ENCODE assay signal across 10 mouse cellular contexts in the genomic region with DNA sequence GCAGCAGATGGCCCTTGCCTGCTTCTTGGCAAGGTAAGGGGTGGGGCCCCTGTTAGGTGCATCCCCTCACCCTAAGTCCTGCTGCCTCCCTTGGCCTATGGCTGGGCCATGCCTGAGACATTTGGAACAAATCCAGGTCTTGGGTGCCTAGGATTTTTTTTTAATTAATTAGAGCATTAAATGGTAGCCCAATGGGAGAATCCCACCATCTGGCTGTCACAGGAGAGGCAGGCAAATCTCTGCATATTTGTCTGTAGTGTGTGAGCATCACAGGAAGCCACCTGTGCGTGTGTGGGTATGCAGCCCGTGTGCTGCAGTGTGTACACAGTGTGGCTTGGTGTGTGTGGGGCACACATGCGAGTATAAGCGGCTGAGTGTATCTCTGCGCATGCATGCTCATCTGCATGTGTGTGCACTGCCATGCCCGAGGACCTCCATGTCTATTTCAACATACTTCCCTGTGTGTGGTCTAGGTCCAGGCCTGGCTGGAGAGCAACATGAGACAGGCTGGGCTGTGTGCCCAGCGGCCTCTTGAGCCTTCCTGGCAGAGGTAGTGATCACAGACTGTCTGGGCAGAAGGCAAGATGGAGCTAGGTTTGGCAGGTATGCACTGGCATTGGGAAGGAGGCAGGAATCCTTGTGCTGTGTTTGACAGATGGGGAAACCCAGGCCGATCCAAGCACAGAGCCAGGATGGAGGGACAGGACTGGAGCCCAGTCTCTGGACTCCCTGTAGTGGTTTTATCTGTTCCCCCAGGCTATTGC. TPM values are rescaled to one million over a fixed set of nuclear protein-coding genes. Genes with fewer than 3 reads are reported as not detected.
DNase-seq lines count a peak whose midpoint lies in the region; ATAC-seq lines count a peak whose summit lies in the region.
"Had no signal": no experiment of that assay in that cellular context is flagged by ENCODE, and none has a peak within 500 bp of the region (broad histone marks: within the 10 kb centered on the region; RNA-seq: fewer than 3 reads in every experiment).

No protein-coding gene starts in this region.

- 88% methylated on average over 8 of the region's 8 CpGs for WGBS in heart, embryonic 10.5 days
- WGBS in forebrain, embryonic 13.5 days = 73% methylated on average over 8 of the region's 8 CpGs
- 93% methylated on average over 8 of the region's 8 CpGs for WGBS in limb, embryonic 10.5 days

- H3K9me3 ChIP-seq in heart, embryonic 10.5 days = no peaks in the 10 kb centered on the region
- no peaks in the 10 kb centered on the region for H3K9me3 ChIP-seq in forebrain, embryonic 13.5 days (replicated peaks)
- H3K9me3 ChIP-seq in limb, embryonic 10.5 days (replicated peaks) = no peaks in the 10 kb centered on the region
- H3K9me3 ChIP-seq: heart, embryonic 13.5 days; lung, embryonic 15.5 days had no signal

- H3K27ac ChIP-seq in heart, embryonic 10.5 days = no peak overlapping the region
- H3K27ac ChIP-seq in forebrain, embryonic 13.5 days = peak overlapping the region; percentile 90
- peak overlapping the region; percentile 38; the same call in 1 of the 2 replicates for H3K27ac ChIP-seq in limb, embryonic 10.5 days
- H3K27ac ChIP-seq: heart, embryonic 13.5 days; lung, embryonic 15.5 days had no signal

- H3K4me3 ChIP-seq in heart, embryonic 10.5 days = no peak overlapping the region
- H3K4me3 ChIP-seq in forebrain, embryonic 13.5 days = no peak overlapping the region
- H3K4me3 ChIP-seq in limb, embryonic 10.5 days = no peak overlapping the region
- H3K4me3 ChIP-seq: heart, embryonic 13.5 days; lung, embryonic 15.5 days had no signal

- H3K4me1 ChIP-seq in heart, embryonic 10.5 days = peaks cover 45% of the 10 kb centered on the region
- H3K4me1 ChIP-seq in forebrain, embryonic 13.5 days = peaks cover 100% of the 10 kb centered on the region
- H3K4me1 ChIP-seq in limb, embryonic 10.5 days = peaks cover 37% of the 10 kb centered on the region

- H3K4me2 ChIP-seq in forebrain, embryonic 13.5 days = 0 out of 2 replicates have a peak overlapping the region, but pooled peaks have one; percentile 36
- H3K4me2 ChIP-seq: heart, embryonic 13.5 days; lung, embryonic 15.5 days had no signal

- ATAC-seq in forebrain, embryonic 13.5 days = peak; percentile 17

- H3K27me3 ChIP-seq in heart, embryonic 10.5 days (ENCODE audit: insufficient read depth, poor library complexity, severe bottlenecking) = peaks cover 39% of the 10 kb centered on the region
- no peaks in the 10 kb centered on the region for H3K27me3 ChIP-seq in forebrain, embryonic 13.5 days
- no peaks in the 10 kb centered on the region for H3K27me3 ChIP-seq in limb, embryonic 10.5 days (ENCODE audit: low read depth, poor library complexity, severe bottlenecking)
- H3K27me3 ChIP-seq: lung, embryonic 15.5 days had no signal

- peak; percentile 88 for DNase-seq in heart, adult 11 months
- DNase-seq in heart, embryonic 10.5 days (ENCODE audit: low spot score) = no peak
- peak; percentile 34 for DNase-seq in 416B (ENCODE audit: low read depth)
- no peak for DNase-seq in limb, embryonic 10.5 days (ENCODE audit: low spot score)
- no peak for DNase-seq in right cerebral cortex, postnatal 14 days
- no peak for DNase-seq in left cerebral cortex, adult 18-20 months (ENCODE audit: low spot score in 2 of 2)
- DNase-seq in embryo, embryonic 11 days = no peak

- H3K36me3 ChIP-seq in heart, embryonic 10.5 days = no peaks in the 10 kb centered on the region
- H3K36me3 ChIP-seq in forebrain, embryonic 13.5 days (ENCODE audit: poor library complexity, severe bottlenecking) = peaks cover 21% of the 10 kb centered on the region
- H3K36me3 ChIP-seq in limb, embryonic 10.5 days = no peaks in the 10 kb centered on the region
- H3K36me3 ChIP-seq: heart, embryonic 13.5 days; lung, embryonic 15.5 days had no signal

- H3K9ac ChIP-seq in forebrain, embryonic 13.5 days = 0 out of 2 replicates have a peak overlapping the region, but pooled peaks have one; percentile 34
- H3K9ac ChIP-seq: heart, embryonic 13.5 days; lung, embryonic 15.5 days had no signal

RNA-seq across cellular contexts. Expression of a gene that starts 19.0 kb away (rescaled TPM):
- 1.8 and 2.6 TPM in 2 replicates for polyA plus RNA-seq in heart, embryonic 10.5 days (2016; fragmentation: Nextera tagmentation; extraction: Ambion mirVana)
- polyA plus RNA-seq in forebrain, embryonic 13.5 days (2015; fragmentation: Nextera tagmentation; extraction: Ambion mirVana) = 37.2 and 42.6 TPM in 2 replicates
- polyA plus RNA-seq in limb, embryonic 10.5 days (2016; fragmentation: Nextera tagmentation; extraction: Ambion mirVana) = 7.3 and 7.9 TPM in 2 replicates
- total RNA-seq in left cerebral cortex, adult 18-20 months (2021) = 10 to 100 TPM; 84.3 to 94.0 TPM

RNA-seq across cellular contexts. Expression of a gene that starts 58.5 kb away (rescaled TPM):
- 117 and 160 TPM in 2 replicates for polyA plus RNA-seq in heart, embryonic 10.5 days (2016; fragmentation: Nextera tagmentation; extraction: Ambion mirVana)
- 196 and 224 TPM in 2 replicates for polyA plus RNA-seq in forebrain, embryonic 13.5 days (2015; fragmentation: Nextera tagmentation; extraction: Ambion mirVana)
- polyA plus RNA-seq in limb, embryonic 10.5 days (2016; fragmentation: Nextera tagmentation; extraction: Ambion mirVana) = 242 and 271 TPM in 2 replicates
- total RNA-seq in left cerebral cortex, adult 18-20 months (2021) = 10 to 100 TPM; 39.4 to 42.4 TPM

Comparison
In these comparisons a context has a peak if more than half of its experiments do, and no peak if none do; other contexts are left out.
1. DNase-seq: peak in heart, adult 11 months (single experiment) and 416B (single experiment); none in heart, embryonic 10.5 days (single experiment), limb, embryonic 10.5 days (single experiment), right cerebral cortex, postnatal 14 days (single experiment), left cerebral cortex, adult 18-20 months (0 of 2) and embryo, embryonic 11 days (single experiment).